Mouse (Mus musculus) heart, embryonic 13.5 days (tissue): ENCODE results near the gene Rffl. TPM values are rescaled to one million over a fixed set of nuclear protein-coding genes. Genes with fewer than 3 reads are reported as not detected.
A peak's percentile ranks its signal among the peaks of the same experiment; 100 is the strongest.

Experiments used
- ATAC-seq: fragments of 200-750 bp; cut with Nextera tagmentation; 2 replicates; pipeline ENCODE4 v1.8.0; 2017; ENCODE audit warnings: moderate TSS enrichment; ENCODE audit not compliant: insufficient number of reproducible peaks, low FRiP score, low TSS enrichment; ENCODE audit errors: extremely low read depth
- H3K27ac ChIP-seq: fragments of 300-500 bp; sonication (generic); replicated peaks from 2 replicates; pipeline ENCODE4 v1.5.1; 2015; ENCODE audit warnings: moderate library complexity, mild to moderate bottlenecking, inconsistent platforms
- H3K27me3 ChIP-seq: fragments of 300-500 bp; sonication (generic); replicated peaks from 2 replicates; pipeline ENCODE4 v1.6.1; 2015; ENCODE audit warnings: mild to moderate bottlenecking, inconsistent platforms
- H3K36me3 ChIP-seq: fragments of 300-500 bp; sonication (generic); 2 replicates; pipeline ENCODE4 v1.6.1; 2015; ENCODE audit warnings: mild to moderate bottlenecking, inconsistent platforms
- H3K4me1 ChIP-seq: fragments of 300-500 bp; sonication (generic); 2 replicates; pipeline ENCODE4 v1.6.1; 2015; ENCODE audit warnings: inconsistent platforms
- H3K4me2 ChIP-seq: fragments of 300-500 bp; sonication (generic); 2 replicates; pipeline ENCODE4 v1.6.1; 2015; ENCODE audit warnings: inconsistent platforms, mild to moderate bottlenecking, moderate library complexity
- H3K4me3 ChIP-seq: fragments of 300-500 bp; sonication (generic); 2 replicates; pipeline ENCODE4 v1.5.1; 2015; ENCODE audit warnings: moderate library complexity, mild to moderate bottlenecking, inconsistent platforms
- H3K9ac ChIP-seq: fragments of 300-500 bp; sonication (generic); 2 replicates; pipeline ENCODE4 v1.6.1; 2015; ENCODE audit warnings: inconsistent platforms, mild to moderate bottlenecking, moderate library complexity
- H3K9me3 ChIP-seq: fragments of 300-500 bp; sonication (generic); 2 replicates; pipeline ENCODE4 v1.6.1; 2016; ENCODE audit warnings: inconsistent platforms
- WGBS: fragments of 180-500 bp; shearing (Covaris S2); methylation state at CpG from one replicate; pipeline ENCODE4 v1.1.7; 2015; ENCODE audit warnings: mixed read lengths; 5-methylcytosine and 5-hydroxymethylcytosine counted together
- polyA plus RNA-seq: library from polyadenylated mRNA; unstranded; fragments of >200 nt; fragmentation: Nextera tagmentation; extraction: Ambion mirVana; gene quantifications from 2 replicates; pipeline ENCODE4 v1.2.1, GENCODE M21; 2015

Rffl gene
- polyA plus RNA-seq, 1 experiment from 2014 or later = 5.3 TPM

DNA sequence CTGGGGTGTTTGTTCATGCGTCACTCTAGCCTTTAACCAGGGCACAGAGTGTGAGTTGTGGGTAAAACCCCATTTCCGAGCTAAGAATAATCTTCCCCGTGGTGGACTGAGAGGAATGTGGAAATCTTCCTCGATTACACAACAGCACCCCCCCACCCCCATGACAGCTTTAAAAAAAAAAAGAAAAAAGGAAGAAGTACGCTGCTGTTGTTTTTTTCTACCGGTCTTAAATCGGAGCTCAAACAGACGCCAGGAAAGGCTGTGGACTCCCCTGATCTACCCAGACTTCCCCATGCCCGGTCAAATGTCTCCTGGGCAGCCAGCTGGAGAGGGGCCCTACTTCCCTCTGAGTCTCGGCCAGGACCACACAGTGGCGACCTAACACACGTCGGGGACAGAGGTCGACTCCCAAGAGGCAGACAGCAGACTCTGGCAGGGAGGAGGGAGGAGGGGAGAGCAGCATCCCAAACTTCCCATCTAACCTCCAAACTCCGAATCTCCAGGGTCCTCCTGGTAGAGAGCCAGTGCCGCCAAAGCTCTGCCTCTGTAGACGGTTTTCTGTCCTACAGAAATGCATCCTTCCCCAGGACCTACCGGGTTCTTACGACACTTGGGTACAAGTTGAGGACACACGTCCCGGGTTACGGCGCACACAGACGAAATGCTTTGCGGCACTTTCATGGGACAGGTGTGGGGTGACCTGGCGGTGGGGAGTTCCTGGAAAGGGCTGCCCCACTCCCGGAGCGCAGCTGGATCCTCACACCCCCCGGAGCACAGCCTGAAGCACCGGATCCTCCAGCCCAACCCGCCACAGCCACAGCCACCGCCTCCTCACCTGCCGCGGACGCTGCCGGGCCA, 608 bp downstream of the Rffl start:
- no peaks in the 10 kb centered on the region for H3K9me3 ChIP-seq
- H3K4me3 ChIP-seq = peak overlapping the region; percentile 93
- ATAC-seq = peak; percentile 52; the same call in 1 of the 2 replicates
- peak overlapping the region; percentile 63 for H3K27ac ChIP-seq
- peaks cover 19% of the 10 kb centered on the region; the same call in 1 of the 2 replicates for H3K4me1 ChIP-seq
- no peaks in the 10 kb centered on the region for H3K27me3 ChIP-seq
- peak overlapping the region; percentile 91 for H3K4me2 ChIP-seq
- no peaks in the 10 kb centered on the region for H3K36me3 ChIP-seq
- H3K9ac ChIP-seq = peak overlapping the region; percentile 90
- 3% methylated on average over 36 of the region's 36 CpGs for WGBS

DNA sequence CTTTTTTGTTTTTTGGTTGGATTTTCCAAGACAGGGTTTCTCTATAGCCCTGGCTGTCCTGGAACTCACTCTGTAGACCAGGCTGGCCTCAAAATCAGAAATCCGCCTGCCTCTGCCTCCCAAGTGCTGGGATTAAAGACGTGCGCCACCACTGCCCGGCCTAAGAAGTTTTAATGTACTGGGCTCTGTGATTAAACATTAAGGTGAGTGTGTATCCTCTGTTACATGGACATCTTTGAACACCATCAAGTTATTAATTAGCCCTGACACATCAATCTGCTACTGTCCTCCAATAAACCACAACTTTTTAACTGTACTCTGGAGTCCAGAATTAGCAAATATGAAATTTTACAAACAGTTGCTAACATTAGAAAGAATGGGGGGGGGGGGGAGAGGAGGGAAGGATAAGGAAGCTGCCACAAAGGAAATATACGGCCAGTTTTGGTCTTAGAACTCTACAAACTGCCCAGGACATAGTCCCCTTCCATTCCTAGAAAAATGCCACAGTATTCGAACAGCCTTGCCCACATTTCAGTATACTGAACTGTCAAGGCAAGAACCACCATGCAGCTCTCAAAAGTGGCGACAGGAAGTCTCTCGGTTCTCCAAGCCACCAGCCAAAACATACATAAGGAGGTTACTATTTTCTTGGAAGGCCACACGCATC, 1.4 kb downstream of the Rffl start:
- WGBS = 63% methylated on average over 9 of the region's 9 CpGs
- Histone ChIP-seq H3K9me3 (no peaks in the 10 kb centered on the region), H3K36me3 (no peaks in the 10 kb centered on the region), H3K4me1 (peaks cover 11% of the 10 kb centered on the region; the same call in 1 of the 2 replicates), H3K4me3 (peak overlapping the region; percentile 93), H3K4me2 (peak overlapping the region; percentile 91), H3K27me3 (no peaks in the 10 kb centered on the region), H3K9ac (peak overlapping the region; percentile 90), H3K27ac (peak overlapping the region; percentile 63)
- no peak for ATAC-seq

DNA sequence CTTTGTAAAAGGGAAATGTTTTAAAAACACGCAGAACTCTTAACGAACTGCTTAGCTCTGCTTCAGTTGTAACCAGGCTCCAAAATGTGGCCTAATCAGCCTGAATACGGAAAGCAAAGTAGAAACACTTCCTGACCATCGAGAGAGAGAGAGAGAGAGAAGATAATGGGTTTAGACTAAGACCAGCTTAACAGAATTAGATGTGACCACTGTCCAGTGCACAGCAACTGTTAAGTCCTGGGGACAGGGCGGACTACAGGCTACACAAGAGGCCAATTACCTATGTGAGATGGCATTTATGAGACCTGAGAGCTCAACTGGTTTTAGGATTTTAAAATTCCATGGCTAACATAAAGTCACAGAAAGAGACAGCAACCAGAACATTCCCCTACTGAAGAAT, 3.1 kb downstream of the Rffl start:
- H3K4me2 ChIP-seq = 0 out of 2 replicates have a peak overlapping the region, but pooled peaks have one; percentile 5
- H3K27me3 ChIP-seq = no peaks in the 10 kb centered on the region
- 55% methylated on average over 5 of the region's 5 CpGs for WGBS
- H3K4me1 ChIP-seq = peaks cover 15% of the 10 kb centered on the region
- H3K9ac ChIP-seq = no peak overlapping the region
- no peaks in the 10 kb centered on the region for H3K36me3 ChIP-seq
- H3K4me3 ChIP-seq = no peak overlapping the region
- no peak overlapping the region for H3K27ac ChIP-seq
- ATAC-seq = no peak
- no peaks in the 10 kb centered on the region for H3K9me3 ChIP-seq

DNA sequence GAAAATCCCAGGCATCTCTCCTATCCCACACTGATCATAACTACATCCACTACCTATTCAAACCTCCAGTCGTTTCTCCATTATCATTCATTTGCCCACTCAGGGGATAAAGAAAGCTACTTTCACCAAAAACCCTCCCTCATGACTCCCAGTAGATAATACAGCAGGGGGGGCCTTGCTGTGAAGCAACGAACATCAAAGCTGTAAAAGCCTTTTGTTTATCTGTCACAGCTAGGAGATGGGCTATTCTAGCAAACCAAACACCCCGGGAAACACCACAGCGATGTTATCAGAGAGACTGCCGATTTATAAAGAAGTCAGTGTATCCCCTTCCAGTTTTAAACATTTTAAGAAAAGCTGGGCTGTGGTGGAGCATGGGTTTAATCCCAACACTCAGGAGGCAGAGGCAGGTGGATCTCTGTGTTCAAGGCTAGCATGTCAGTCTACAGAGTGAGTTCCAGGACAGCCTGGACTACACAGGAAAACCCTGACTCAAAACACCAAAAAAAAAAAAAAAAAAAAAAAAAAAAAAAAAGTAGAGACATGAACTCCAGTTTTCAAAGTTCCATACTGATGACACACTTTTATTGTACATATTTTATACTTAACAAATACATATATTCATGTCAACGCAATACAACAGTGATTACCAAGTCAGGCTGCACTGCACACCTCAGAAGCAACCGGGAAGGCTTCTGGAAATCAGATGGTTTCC, 4.0 kb downstream of the Rffl start:
- Histone ChIP-seq H3K27me3 (no peaks in the 10 kb centered on the region), H3K27ac (no peak overlapping the region), H3K4me1 (peaks cover 20% of the 10 kb centered on the region), H3K4me2 (no peak overlapping the region), H3K4me3 (no peak overlapping the region), H3K9me3 (no peaks in the 10 kb centered on the region), H3K36me3 (no peaks in the 10 kb centered on the region), H3K9ac (no peak overlapping the region)
- no peak for ATAC-seq
- 29% methylated on average over 7 of the region's 7 CpGs for WGBS

DNA sequence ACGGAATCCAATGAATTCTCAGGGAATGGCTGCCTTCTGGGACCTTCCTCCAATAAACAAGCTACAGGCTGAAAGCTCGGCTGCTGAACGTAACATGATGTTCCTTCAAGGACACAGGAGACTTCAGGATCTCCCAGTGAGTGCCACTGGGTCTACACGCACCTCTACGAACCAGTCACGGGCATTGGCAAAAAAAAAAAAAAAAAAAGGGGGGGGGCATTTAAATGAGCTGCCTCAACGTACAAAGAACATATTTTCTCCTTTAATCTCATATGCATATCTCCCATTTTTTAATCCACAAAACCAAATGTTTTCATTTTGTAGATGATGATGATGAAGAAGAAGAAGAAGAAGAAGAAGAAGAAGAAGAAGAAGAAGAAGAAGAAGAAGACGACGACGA, 5.1 kb downstream of the Rffl start:
- Histone ChIP-seq H3K36me3 (no peaks in the 10 kb centered on the region), H3K4me3 (no peak overlapping the region), H3K9ac (no peak overlapping the region), H3K27me3 (no peaks in the 10 kb centered on the region), H3K4me1 (peaks cover 28% of the 10 kb centered on the region), H3K4me2 (no peak overlapping the region), H3K9me3 (no peaks in the 10 kb centered on the region), H3K27ac (no peak overlapping the region)
- ATAC-seq = no peak
- 79% methylated on average over 10 of the region's 10 CpGs for WGBS

DNA sequence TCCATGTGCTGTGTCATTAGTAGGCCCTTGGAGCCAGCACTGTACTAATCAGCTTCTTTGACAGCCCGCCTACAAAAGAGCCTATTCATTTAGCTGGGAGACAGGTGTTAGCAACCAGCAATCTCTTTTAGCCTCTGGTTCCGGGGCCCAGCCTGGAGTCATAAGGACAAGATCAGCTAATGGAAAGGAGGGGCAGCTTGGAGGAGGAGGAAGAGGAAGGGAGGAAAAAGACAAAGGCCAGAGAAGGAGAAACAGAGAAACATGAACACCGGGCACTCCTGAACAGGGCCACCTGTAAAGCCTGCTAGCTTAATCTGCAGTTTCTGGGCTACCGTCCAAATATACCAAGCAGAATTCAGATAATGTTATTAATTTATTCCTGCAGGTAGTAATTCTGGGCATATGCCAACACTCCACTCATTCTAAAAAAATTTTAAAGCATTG, 7.5 kb downstream of the Rffl start:
- no peak overlapping the region for H3K27ac ChIP-seq
- WGBS = 57% methylated on average over 4 of the region's 4 CpGs
- no peak overlapping the region for H3K4me2 ChIP-seq
- no peaks in the 10 kb centered on the region for H3K36me3 ChIP-seq
- ATAC-seq = no peak
- H3K9ac ChIP-seq = no peak overlapping the region
- H3K9me3 ChIP-seq = no peaks in the 10 kb centered on the region
- peaks cover 21% of the 10 kb centered on the region for H3K4me1 ChIP-seq
- no peak overlapping the region for H3K4me3 ChIP-seq
- no peaks in the 10 kb centered on the region for H3K27me3 ChIP-seq

DNA sequence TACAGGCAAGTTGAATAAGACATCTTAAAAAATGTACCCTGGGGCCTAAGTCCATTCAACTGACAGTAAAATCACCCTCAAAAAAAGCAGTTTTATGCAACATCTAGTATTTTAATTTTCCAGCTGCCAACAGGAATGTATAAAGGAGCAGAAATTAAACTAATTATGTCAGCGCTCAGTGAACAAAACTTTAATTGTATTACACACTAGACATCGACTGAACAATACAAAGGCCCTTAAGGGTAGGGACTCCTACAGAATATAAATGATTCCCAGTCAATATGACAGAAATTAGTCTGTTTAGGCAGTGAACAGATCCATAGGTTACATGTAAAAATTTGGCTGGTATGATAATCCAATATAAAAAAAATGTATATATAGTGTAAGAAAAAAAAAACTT, 8.0 kb downstream of the Rffl start:
- WGBS = 85% methylated on average over 2 of the region's 2 CpGs
- H3K4me3 ChIP-seq = no peak overlapping the region
- peaks cover 21% of the 10 kb centered on the region for H3K4me1 ChIP-seq
- H3K9ac ChIP-seq = no peak overlapping the region
- no peaks in the 10 kb centered on the region for H3K9me3 ChIP-seq
- ATAC-seq = no peak
- no peaks in the 10 kb centered on the region for H3K36me3 ChIP-seq
- H3K27ac ChIP-seq = no peak overlapping the region
- no peaks in the 10 kb centered on the region for H3K27me3 ChIP-seq
- no peak overlapping the region for H3K4me2 ChIP-seq

DNA sequence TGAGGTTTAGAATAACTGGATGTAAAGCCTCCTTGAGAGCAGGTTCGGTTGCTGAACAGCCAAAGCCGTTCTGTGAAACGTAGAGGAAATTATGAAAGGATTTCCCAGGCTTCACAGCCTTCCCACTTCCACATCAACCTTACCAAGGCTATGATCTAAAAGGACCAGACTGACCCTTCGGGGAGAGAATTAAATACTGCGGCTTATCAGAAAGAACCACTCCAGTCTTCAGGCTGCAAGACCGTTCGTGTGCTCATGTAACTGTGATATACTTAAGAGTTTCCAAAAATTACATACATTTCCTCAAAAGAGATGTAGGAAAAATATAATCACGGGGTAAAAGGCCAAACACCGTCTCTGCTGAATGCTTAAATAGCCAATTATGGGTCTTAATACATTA, 8.4 kb downstream of the Rffl start:
- no peak overlapping the region for H3K27ac ChIP-seq
- no peak overlapping the region for H3K9ac ChIP-seq
- H3K4me1 ChIP-seq = peaks cover 21% of the 10 kb centered on the region
- WGBS = 71% methylated on average over 9 of the region's 9 CpGs
- H3K36me3 ChIP-seq = no peaks in the 10 kb centered on the region
- H3K4me3 ChIP-seq = no peak overlapping the region
- no peak overlapping the region for H3K4me2 ChIP-seq
- ATAC-seq = no peak
- no peaks in the 10 kb centered on the region for H3K9me3 ChIP-seq
- no peaks in the 10 kb centered on the region for H3K27me3 ChIP-seq

DNA sequence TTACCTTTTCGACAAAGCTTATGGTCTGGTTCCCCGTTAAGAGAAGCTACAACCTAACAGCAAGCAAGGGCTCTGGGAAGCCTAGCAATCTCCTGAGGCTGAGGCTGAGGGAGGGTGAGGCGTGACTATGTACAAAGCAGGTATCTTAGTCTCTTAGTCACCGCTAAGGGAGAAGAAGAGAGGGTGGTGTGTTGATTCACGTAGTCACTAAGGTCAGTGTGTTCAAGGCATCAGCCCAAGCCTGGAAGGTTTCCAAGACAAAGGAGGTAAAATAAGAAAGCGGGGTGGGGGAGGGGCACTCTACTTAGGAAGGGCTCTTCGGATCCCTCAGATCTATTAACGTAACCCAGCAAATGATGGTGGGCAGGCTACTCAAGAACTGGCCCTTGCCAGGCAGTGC, 9.5 kb downstream of the Rffl start:
- no peak overlapping the region for H3K27ac ChIP-seq
- no peaks in the 10 kb centered on the region for H3K9me3 ChIP-seq
- H3K27me3 ChIP-seq = no peaks in the 10 kb centered on the region
- H3K4me3 ChIP-seq = no peak overlapping the region
- no peaks in the 10 kb centered on the region for H3K36me3 ChIP-seq
- H3K9ac ChIP-seq = no peak overlapping the region
- no peak overlapping the region for H3K4me2 ChIP-seq
- ATAC-seq = no peak
- WGBS = 58% methylated on average over 8 of the region's 8 CpGs
- peaks cover 20% of the 10 kb centered on the region for H3K4me1 ChIP-seq

DNA sequence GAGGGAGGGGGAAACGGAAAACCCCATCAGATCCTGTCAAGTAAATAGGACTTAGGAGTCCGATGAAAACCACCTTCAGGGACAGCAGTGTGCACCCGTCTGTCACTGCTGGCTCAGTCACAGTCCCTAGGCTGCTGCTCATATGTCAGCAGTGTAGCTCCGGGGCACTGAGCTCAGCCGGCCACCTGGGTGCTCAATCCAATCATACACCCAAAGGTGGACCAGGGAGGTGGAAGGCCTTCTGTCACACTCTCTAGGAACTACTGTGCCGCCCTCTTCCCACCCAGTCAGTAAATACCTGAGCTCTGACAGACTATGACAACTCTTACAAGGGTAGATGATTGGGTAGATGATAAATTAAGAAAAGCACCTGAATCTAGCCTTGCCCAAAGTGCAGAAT, 10.3 kb downstream of the Rffl start:
- no peak overlapping the region for H3K27ac ChIP-seq
- no peaks in the 10 kb centered on the region for H3K36me3 ChIP-seq
- 73% methylated on average over 6 of the region's 6 CpGs for WGBS
- no peak overlapping the region for H3K4me2 ChIP-seq
- no peak for ATAC-seq
- H3K4me1 ChIP-seq = peaks cover 24% of the 10 kb centered on the region
- no peaks in the 10 kb centered on the region for H3K27me3 ChIP-seq
- no peaks in the 10 kb centered on the region for H3K9me3 ChIP-seq
- no peak overlapping the region for H3K9ac ChIP-seq
- H3K4me3 ChIP-seq = no peak overlapping the region

DNA sequence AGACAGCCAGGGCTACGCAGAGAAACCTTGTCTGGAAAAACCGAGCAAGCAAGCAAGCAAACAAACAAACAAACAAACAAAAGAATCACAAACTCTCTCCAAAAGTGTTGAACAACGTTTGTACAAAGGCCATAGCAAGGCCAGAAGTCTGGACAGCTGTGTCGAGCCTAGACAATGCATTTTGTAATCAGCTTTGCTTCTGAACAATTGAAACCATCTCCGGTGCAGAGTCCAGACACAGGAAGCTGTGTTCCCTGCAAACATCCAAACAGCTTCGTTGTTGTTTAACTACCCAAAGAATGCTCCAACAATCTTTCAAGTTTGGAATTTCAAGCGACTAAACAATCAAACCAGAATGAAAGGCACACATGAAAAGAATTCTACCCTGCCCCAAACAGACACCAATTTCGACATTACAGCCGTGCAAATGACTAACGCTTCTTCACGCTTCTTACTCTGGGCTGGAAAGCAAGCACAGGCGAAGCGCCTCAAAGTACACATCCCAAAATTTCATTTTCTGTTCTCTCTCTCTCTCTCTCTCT, 13.6 kb downstream of the Rffl start:
- Histone ChIP-seq H3K36me3 (no peaks in the 10 kb centered on the region), H3K4me3 (no peak overlapping the region), H3K9ac (no peak overlapping the region), H3K4me2 (no peak overlapping the region), H3K27ac (0 out of 2 replicates have a peak overlapping the region, but pooled peaks have one; percentile 0), H3K27me3 (no peaks in the 10 kb centered on the region), H3K9me3 (no peaks in the 10 kb centered on the region), H3K4me1 (peaks cover 24% of the 10 kb centered on the region)
- 77% methylated on average over 13 of the region's 13 CpGs for WGBS
- no peak for ATAC-seq
